Mouse (Mus musculus) embryonic facial prominence, embryonic 12.5 days (tissue): ENCODE results near the gene D630039A03Rik. TPM values are rescaled to one million over a fixed set of nuclear protein-coding genes. Genes with fewer than 3 reads are reported as not detected.

Experiments used
- ATAC-seq: fragments of 200-750 bp; cut with Nextera tagmentation; 2 replicates; pipeline ENCODE4 v1.8.0; 2017; ENCODE audit not compliant: insufficient number of reproducible peaks, insufficient read depth, low FRiP score, low TSS enrichment
- H3K27ac ChIP-seq: fragments of 300-500 bp; sonication (generic); 2 replicates; pipeline ENCODE4 v1.5.1; 2016; ENCODE audit warnings: mild to moderate bottlenecking
- H3K27me3 ChIP-seq: fragments of 300-500 bp; sonication (generic); 2 replicates; pipeline ENCODE4 v1.6.1; 2016; ENCODE audit warnings: mild to moderate bottlenecking, moderate library complexity
- H3K36me3 ChIP-seq: fragments of 300-500 bp; sonication (generic); 2 replicates; pipeline ENCODE4 v1.6.1; 2016; ENCODE audit warnings: mild to moderate bottlenecking
- H3K4me1 ChIP-seq: fragments of 300-500 bp; sonication (generic); 2 replicates; pipeline ENCODE4 v1.6.1; 2016
- H3K4me2 ChIP-seq: fragments of 300-500 bp; sonication (generic); replicated peaks from 2 replicates; pipeline ENCODE4 v1.6.1; 2016; ENCODE audit warnings: mild to moderate bottlenecking, moderate library complexity
- H3K4me3 ChIP-seq: fragments of 300-500 bp; sonication (generic); 2 replicates; pipeline ENCODE4 v1.5.1; 2016; ENCODE audit warnings: mild to moderate bottlenecking
- H3K9ac ChIP-seq: fragments of 300-500 bp; sonication (generic); 2 replicates; pipeline ENCODE4 v1.6.1; 2016; ENCODE audit warnings: mild to moderate bottlenecking, moderate library complexity
- H3K9me3 ChIP-seq: fragments of 300-500 bp; sonication (generic); 2 replicates; pipeline ENCODE4 v1.6.1; 2016; ENCODE audit warnings: mild to moderate bottlenecking, moderate library complexity
- WGBS: fragments of 180-500 bp; shearing (Covaris S2); methylation state at CpG from one replicate; pipeline ENCODE4 v1.1.7; 2016; 5-methylcytosine and 5-hydroxymethylcytosine counted together
- polyA plus RNA-seq: library from polyadenylated mRNA; unstranded; fragments of >200 nt; fragmentation: Nextera tagmentation; extraction: Ambion mirVana; gene quantifications from 2 replicates; pipeline ENCODE4 v1.2.1, GENCODE M21; 2016

The D630039A03Rik gene
- polyA plus RNA-seq, 1 experiment from 2014 or later = 0.13 TPM

- Histone ChIP-seq H3K27ac (no peak overlapping the region), H3K27me3 (no peaks in the 10 kb centered on the region), H3K4me1 (peaks cover 26% of the 10 kb centered on the region), H3K36me3 (peaks cover 41% of the 10 kb centered on the region), H3K9me3 (peaks cover 3% of the 10 kb centered on the region; the same call in 1 of the 2 replicates), H3K4me2 (no peak overlapping the region), H3K4me3 (no peak overlapping the region), H3K9ac (no peak overlapping the region)
- ATAC-seq = no peak
- WGBS = 88% methylated on average over 1 of the region's 1 CpGs
These were observed 36.8 kb upstream of the D630039A03Rik start for GRCm38 (mm10) chr4:57952891-57953290.

GRCm38 (mm10) chr4:57952416-57952815 lies 36.3 kb upstream of the D630039A03Rik start:
- Histone ChIP-seq H3K4me2 (no peak overlapping the region), H3K36me3 (peaks cover 46% of the 10 kb centered on the region)
- 92% methylated on average over 3 of the region's 3 CpGs for WGBS

GRCm38 (mm10) chr4:57949866-57950265 lies 33.8 kb upstream of the D630039A03Rik start:
- no peak for ATAC-seq
- no peak overlapping the region for H3K27ac ChIP-seq
- no peak overlapping the region for H3K4me3 ChIP-seq
- no peak overlapping the region for H3K9ac ChIP-seq
- no peaks in the 10 kb centered on the region for H3K27me3 ChIP-seq
- WGBS = 91% methylated on average over 6 of the region's 6 CpGs
- no peak overlapping the region for H3K4me2 ChIP-seq
- H3K9me3 ChIP-seq = peaks cover 3% of the 10 kb centered on the region; the same call in 1 of the 2 replicates
- peaks cover 14% of the 10 kb centered on the region for H3K4me1 ChIP-seq
- H3K36me3 ChIP-seq = peaks cover 59% of the 10 kb centered on the region

More at GRCm38 (mm10) chr4:57952416-57952815, 36.3 kb upstream of the D630039A03Rik start:
- Histone ChIP-seq H3K27ac (no peak overlapping the region), H3K27me3 (no peaks in the 10 kb centered on the region), H3K4me1 (peaks cover 21% of the 10 kb centered on the region), H3K9me3 (peaks cover 3% of the 10 kb centered on the region; the same call in 1 of the 2 replicates), H3K4me3 (no peak overlapping the region), H3K9ac (no peak overlapping the region)
- no peak for ATAC-seq

GRCm38 (mm10) chr4:57947476-57947875 lies 31.4 kb upstream of the D630039A03Rik start:
- WGBS = 92% methylated on average over 4 of the region's 4 CpGs
- Histone ChIP-seq H3K4me3 (no peak overlapping the region), H3K27ac (no peak overlapping the region), H3K9ac (no peak overlapping the region), H3K36me3 (peaks cover 71% of the 10 kb centered on the region), H3K27me3 (no peaks in the 10 kb centered on the region), H3K4me2 (no peak overlapping the region), H3K4me1 (no peaks in the 10 kb centered on the region), H3K9me3 (peaks cover 3% of the 10 kb centered on the region; the same call in 1 of the 2 replicates)
- ATAC-seq = no peak

- no peak for ATAC-seq
- no peak overlapping the region for H3K4me3 ChIP-seq
- H3K27me3 ChIP-seq = no peaks in the 10 kb centered on the region
- no peak overlapping the region for H3K4me2 ChIP-seq
- no peaks in the 10 kb centered on the region for H3K4me1 ChIP-seq
- no peak overlapping the region for H3K9ac ChIP-seq
- H3K27ac ChIP-seq = no peak overlapping the region
- peaks cover 3% of the 10 kb centered on the region; the same call in 1 of the 2 replicates for H3K9me3 ChIP-seq
- peaks cover 69% of the 10 kb centered on the region for H3K36me3 ChIP-seq
- 82% methylated on average over 10 of the region's 10 CpGs for WGBS
These were observed 30.9 kb upstream of the D630039A03Rik start for GRCm38 (mm10) chr4:57947036-57947435.

GRCm38 (mm10) chr4:57942892-57943291 lies 26.8 kb upstream of the D630039A03Rik start:
- Histone ChIP-seq H3K4me3 (no peak overlapping the region), H3K9me3 (no peaks in the 10 kb centered on the region), H3K27ac (no peak overlapping the region), H3K4me1 (no peaks in the 10 kb centered on the region), H3K4me2 (no peak overlapping the region), H3K9ac (no peak overlapping the region), H3K27me3 (no peaks in the 10 kb centered on the region), H3K36me3 (peaks cover 29% of the 10 kb centered on the region)
- WGBS = 89% methylated on average over 2 of the region's 2 CpGs
- ATAC-seq = no peak

GRCm38 (mm10) chr4:57940631-57941030 lies 24.5 kb upstream of the D630039A03Rik start:
- H3K27me3 ChIP-seq = no peaks in the 10 kb centered on the region
- H3K36me3 ChIP-seq = peaks cover 18% of the 10 kb centered on the region
- no peak overlapping the region for H3K4me3 ChIP-seq
- H3K9ac ChIP-seq = no peak overlapping the region
- H3K9me3 ChIP-seq = no peaks in the 10 kb centered on the region
- no peak overlapping the region for H3K27ac ChIP-seq
- no peaks in the 10 kb centered on the region for H3K4me1 ChIP-seq
- WGBS = 90% methylated on average over 4 of the region's 4 CpGs
- no peak for ATAC-seq
- H3K4me2 ChIP-seq = no peak overlapping the region

- Histone ChIP-seq H3K27me3 (no peaks in the 10 kb centered on the region), H3K4me2 (no peak overlapping the region), H3K9me3 (no peaks in the 10 kb centered on the region), H3K9ac (no peak overlapping the region), H3K36me3 (no peaks in the 10 kb centered on the region), H3K4me1 (no peaks in the 10 kb centered on the region), H3K4me3 (no peak overlapping the region), H3K27ac (no peak overlapping the region)
- no peak for ATAC-seq
- WGBS = 85% methylated on average over 6 of the region's 6 CpGs
These were observed 21.2 kb upstream of the D630039A03Rik start for GRCm38 (mm10) chr4:57937292-57937691.

- WGBS = 65% methylated on average over 5 of the region's 5 CpGs
- no peak for ATAC-seq
- no peaks in the 10 kb centered on the region for H3K27me3 ChIP-seq
- H3K36me3 ChIP-seq = no peaks in the 10 kb centered on the region
- H3K9me3 ChIP-seq = no peaks in the 10 kb centered on the region
- no peaks in the 10 kb centered on the region for H3K4me1 ChIP-seq
- H3K4me3 ChIP-seq = no peak overlapping the region
- H3K4me2 ChIP-seq = no peak overlapping the region
- no peak overlapping the region for H3K27ac ChIP-seq
- H3K9ac ChIP-seq = no peak overlapping the region
These were observed 18.1 kb upstream of the D630039A03Rik start for GRCm38 (mm10) chr4:57934181-57934580.

GRCm38 (mm10) chr4:57930559-57931170 lies 14.6 kb upstream of the D630039A03Rik start:
- Histone ChIP-seq H3K4me3 (no peak overlapping the region), H3K9me3 (no peaks in the 10 kb centered on the region), H3K27ac (no peak overlapping the region), H3K4me1 (no peaks in the 10 kb centered on the region), H3K9ac (no peak overlapping the region), H3K4me2 (no peak overlapping the region), H3K36me3 (no peaks in the 10 kb centered on the region), H3K27me3 (no peaks in the 10 kb centered on the region)
- WGBS = 80% methylated on average over 5 of the region's 5 CpGs
- no peak for ATAC-seq

GRCm38 (mm10) chr4:57927464-57928205 lies 11.5 kb upstream of the D630039A03Rik start:
- H3K4me2 ChIP-seq = no peak overlapping the region
- H3K27me3 ChIP-seq = no peaks in the 10 kb centered on the region
- no peak overlapping the region for H3K4me3 ChIP-seq
- H3K4me1 ChIP-seq = no peaks in the 10 kb centered on the region
- WGBS = 28% methylated on average over 3 of the region's 3 CpGs
- no peak overlapping the region for H3K9ac ChIP-seq
- no peak overlapping the region for H3K27ac ChIP-seq
- ATAC-seq = no peak
- no peaks in the 10 kb centered on the region for H3K9me3 ChIP-seq
- H3K36me3 ChIP-seq = no peaks in the 10 kb centered on the region

- WGBS = 78% methylated on average over 6 of the region's 6 CpGs
- Histone ChIP-seq H3K27ac (no peak overlapping the region), H3K9me3 (no peaks in the 10 kb centered on the region), H3K4me1 (peaks cover 8% of the 10 kb centered on the region; the same call in 1 of the 2 replicates), H3K9ac (no peak overlapping the region), H3K36me3 (no peaks in the 10 kb centered on the region), H3K4me3 (no peak overlapping the region), H3K4me2 (no peak overlapping the region), H3K27me3 (no peaks in the 10 kb centered on the region)
- no peak for ATAC-seq
These were observed 8.5 kb upstream of the D630039A03Rik start for GRCm38 (mm10) chr4:57924556-57925071.
